Mouse (Mus musculus) kidney, postnatal 25 days (tissue): Measurements from ENCODE around the gene Fahd1.

Source experiments
- DNase-seq, 2 experiments: peaks; one replicate each; pipeline ENCODE4 v3.0.0; 2021; ENCODE audit warnings: mixed read lengths in 2 of 2

Gene Fahd1

DNA sequence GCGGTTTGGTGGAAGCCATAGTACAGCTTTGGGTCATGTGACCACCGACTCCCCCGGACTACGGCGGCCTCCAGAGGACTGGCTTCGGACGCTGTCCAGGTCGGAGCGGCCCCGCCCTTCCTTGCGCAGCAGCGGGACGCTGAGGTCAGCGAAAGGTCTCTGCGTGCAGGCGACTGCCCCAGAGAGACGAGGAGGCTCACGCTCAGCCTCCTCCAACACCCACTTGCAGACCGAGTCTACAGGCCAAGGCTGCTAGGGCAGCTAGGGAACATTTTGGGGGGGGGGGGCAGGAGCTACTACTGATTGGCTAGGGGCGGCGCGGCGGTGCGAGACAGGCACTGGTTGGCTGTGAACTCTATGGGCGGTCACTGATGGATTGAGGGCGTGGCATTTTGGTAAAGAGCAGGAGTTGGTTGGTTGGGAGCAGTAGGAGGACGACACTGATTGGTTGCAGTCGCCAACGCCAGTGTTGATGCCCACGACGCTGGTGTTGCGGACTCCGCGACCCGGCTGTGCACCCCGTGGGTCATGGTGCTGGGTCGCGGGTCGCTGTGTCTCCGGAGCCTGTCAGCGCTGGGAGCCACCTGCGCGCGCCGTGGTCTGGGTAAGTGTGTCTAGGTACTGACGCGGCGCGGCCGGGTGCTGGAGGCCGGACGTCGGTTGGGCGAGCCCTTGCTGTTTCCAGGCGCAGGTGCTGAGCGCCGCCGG, at the start of gene Fahd1:
Fahd1 (minus strand) TSS at position 300 of the 708 bp plus-strand sequence.
- peak; percentile 98 to 99 for DNase-seq

GRCm38 (mm10) chr17:24899153-24899552, 49.0 kb upstream of the Fahd1 start:
- DNase-seq = no peak

- peak in 1 of 2 experiments; percentile 34 for DNase-seq
Observed at GRCm38 (mm10) chr17:24898041-24898854, 48.1 kb upstream of the Fahd1 start.

GRCm38 (mm10) chr17:24897600-24897999, 47.4 kb upstream of the Fahd1 start:
- DNase-seq = peak in 1 of 2 experiments; percentile 39

DNA sequence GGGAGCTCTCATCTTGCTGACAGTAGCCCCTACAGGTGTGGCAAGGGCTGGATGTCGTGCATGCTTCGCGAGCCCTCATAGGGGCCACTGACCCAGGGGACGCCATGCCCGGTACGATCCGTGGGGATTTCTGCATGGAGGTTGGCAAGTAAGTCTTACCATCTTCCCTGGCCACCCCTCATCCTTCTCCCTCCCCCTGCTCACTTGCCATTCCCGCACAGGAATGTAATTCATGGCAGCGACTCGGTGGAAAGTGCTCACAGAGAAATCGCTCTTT, 46.8 kb upstream of the Fahd1 start:
- no peak for DNase-seq

- peak; percentile 89 to 92 for DNase-seq
Observed at GRCm38 (mm10) chr17:24896241-24896992, 46.3 kb upstream of the Fahd1 start, which contains the start of gene Nme3. Gene Nme3 (plus strand): TSS chr17:24896500.

DNA sequence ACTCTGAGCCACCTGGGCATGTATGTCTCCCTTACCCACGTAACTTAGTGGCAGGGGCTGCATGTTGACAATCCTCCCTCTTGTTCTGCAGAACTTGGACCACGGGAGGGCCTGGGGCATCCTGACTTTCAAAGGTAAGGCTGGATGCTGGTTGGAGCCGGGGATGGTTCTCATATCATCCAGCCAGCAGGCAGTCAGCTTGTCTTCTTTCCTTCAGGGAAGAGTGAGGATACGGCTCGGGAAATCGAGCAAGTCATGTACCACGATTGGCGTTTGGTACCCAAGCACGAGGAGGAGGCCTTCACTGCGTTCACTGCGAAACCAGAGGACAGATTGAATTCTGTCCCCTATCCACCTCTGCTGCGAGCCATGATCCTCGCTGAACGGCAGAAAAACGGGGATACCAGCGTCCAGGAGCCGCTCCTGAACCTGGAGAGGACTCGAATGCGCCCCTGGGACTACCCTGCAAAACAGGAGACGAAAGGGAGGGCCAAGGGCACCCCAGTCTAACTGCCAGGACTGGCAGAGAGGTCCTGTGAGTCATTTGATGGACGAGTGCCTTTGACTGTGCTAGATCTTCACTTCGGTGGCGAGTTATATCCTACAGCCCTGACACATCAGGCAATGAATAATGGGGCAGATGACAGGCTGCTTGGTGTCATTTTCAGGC, 45.5 kb upstream of the Fahd1 start:
- DNase-seq = peak in 1 of 2 experiments; percentile 46

DNA sequence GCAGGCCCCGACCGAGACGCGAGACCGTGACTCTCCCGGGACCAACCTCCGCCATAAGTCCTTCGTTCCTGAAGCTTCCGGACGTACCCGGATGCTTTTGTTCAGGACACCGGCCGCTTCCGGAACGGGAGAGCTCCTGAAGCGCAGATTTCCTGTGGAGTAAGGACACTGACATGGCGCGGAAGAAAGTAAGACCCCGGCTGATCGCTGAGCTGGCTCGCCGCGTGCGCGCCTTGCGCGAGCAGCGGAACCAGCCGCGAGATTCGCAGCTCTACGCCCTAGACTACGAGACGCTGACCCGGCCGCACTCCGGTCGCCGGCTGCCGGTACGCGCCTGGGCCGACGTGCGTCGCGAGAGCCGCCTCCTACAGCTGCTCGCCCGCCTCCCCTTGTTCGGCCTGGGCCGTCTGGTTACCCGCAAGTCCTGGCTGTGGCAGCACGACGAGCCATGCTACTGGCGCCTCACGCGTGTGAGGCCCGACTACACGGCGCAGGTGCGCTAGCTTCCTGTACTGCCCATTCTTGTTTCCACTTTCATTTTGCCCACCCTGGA, 44.9 kb upstream of the Fahd1 start, which contains the start of the genes Eme2 and Mrps34:
Eme2 (minus strand) TSS at position 93 of the 553 bp plus-strand sequence.
Mrps34 (plus strand) TSS at position 122 of the 553 bp plus-strand sequence.
- DNase-seq = peak; percentile 86 to 92

DNA sequence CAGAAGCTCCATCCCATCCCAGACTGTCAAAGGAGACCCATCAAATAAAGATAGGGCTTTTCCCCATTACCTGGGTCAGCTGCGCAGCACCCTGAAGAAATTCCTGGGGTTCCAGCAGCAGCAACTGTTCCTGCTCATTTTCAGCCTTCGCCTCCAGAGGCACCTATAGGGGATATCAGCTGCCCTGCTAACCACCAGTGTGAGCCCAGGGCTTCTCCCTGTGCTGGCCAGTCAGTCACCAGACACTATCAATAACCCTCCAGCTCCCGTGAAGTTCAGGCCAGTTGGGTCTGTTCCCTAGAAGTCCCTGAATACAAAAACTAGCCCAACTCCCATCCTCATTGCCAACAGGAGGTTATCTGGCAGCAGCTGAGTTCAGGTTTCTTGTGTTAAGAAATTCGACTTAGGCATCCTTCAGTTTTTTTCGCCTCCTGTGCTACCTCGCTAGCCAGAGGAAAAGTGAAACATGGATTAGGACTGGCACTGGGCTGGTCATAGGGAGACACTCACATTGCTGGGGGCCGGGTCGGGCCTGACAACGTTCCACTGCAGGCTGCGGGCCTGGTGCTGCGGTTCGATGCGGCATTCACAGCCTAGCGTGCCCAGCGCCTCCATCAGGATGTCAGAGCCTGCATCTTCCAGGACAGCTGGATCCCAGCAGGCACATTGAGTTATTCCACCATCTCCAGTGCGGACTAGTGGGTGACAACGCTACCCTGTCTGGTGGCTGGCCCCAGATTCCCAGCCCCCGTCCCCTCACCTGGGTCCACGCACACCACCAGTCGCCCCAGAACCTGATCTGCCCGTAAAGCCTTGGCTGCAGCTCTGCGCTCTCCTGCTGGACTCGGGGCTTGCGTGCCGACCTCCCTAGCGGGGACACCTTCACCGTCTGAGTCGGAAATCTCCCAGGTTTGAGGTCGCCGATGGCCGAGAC, 44.2 kb upstream of the Fahd1 start:
- DNase-seq = peak in 1 of 2 experiments; percentile 60

DNA sequence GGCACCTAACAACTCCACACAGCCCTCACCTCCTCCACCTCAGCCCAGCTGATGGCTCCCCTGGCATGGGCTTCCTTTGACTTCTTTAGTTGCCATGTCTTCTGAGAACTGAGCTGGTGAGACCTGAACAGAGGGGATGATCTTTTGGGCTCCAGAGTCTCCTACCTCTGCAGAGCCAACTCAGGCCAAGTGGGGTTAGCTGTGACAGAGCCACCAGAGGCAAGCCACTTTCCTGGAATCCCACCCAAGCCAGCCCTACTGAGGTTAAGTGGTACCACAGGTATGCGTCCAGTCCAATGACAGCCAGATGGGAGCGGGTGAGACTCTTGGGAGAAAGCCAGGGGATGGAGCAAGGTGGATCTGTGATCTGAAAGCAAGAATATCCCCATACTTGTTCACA, 43.1 kb upstream of the Fahd1 start:
- DNase-seq = peak in 1 of 2 experiments; percentile 39

DNA sequence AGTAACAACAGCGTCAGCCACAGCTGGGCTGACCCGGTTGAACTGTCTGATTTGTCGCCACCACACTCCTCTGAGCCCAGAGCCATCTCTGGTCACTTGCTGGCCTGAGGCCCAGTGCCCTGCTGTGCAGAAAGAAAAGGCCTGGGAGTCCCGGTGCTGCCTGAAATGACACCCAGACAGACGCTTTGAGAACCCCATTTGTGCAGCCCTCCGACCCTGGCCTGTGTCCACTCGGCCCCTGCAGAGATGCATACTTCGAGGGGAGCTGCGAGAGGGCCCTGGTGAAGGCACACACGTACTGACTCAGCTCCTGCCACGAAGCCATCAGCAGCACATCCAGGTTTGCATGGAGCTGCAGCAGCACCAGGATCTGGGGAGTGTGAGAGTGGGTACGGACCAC, 42.6 kb upstream of the Fahd1 start:
- peak in 1 of 2 experiments; percentile 38 for DNase-seq

DNA sequence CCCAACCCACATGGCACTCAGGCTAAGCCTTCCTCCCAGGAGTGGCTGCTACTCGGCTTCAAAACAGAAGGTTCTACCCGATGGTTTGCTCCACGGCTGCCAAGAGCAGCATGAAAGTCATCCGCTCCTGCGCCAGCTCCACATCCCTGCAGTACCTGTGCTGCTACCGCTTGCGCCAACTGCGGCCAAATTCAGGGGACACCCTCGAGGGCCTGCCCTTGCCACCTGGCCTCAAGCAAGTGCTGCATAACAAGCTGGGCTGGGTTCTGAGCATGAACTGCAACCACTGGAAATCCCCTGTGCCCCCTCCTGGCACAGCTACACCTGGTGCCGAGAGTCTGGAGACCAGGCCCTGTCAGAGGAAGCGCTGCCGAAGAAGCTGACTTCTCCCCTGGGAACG, 41.2 kb upstream of the Fahd1 start:
- DNase-seq = peak in 1 of 2 experiments; percentile 64

GRCm38 (mm10) chr17:24890151-24891092, 40.3 kb upstream of the Fahd1 start:
- DNase-seq = peak in 1 of 2 experiments; percentile 44

- DNase-seq = no peak
Observed at GRCm38 (mm10) chr17:24888862-24889261, 38.7 kb upstream of the Fahd1 start.

DNA sequence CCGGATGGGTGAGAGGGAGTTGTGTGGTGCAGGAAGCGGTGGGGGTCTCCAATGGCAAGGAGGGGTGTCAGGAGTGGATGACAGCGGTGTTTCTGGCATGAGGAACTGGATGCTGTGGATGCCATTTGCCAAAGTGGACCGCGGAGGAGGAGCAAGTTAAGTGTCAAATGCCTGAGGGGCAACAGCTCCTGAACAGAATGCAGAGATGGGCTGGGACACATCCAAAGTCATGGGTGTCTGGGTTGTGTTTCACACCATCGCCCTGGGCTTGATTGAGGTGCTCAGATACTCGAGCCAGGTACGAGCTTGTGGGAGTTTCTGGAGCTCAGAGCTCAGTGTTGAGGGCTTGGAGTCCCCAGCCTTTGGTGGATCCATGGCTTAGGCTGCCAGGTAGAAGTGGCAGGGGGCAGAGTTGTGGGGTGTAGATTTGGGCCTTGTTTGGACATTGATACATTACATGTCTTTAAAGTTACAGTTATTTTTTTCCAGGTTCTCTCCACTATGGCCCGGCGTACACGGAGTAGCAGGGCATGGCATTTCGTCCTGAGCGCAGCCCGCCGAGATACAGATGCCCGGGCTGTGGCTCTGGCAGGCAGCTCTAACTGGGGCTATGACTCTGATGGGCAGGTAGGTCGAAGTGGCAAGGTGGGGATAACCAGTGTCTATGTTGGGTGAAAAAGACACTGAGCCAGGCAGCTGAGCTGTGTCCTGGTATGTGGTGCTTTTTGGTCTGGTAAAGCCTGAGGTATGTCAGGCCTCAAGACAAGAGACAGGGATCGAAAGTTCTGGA, 37.3 kb upstream of the Fahd1 start:
- DNase-seq = peak in 1 of 2 experiments; percentile 58

GRCm38 (mm10) chr17:24886932-24887271, 36.7 kb upstream of the Fahd1 start:
- DNase-seq = no peak

DNA sequence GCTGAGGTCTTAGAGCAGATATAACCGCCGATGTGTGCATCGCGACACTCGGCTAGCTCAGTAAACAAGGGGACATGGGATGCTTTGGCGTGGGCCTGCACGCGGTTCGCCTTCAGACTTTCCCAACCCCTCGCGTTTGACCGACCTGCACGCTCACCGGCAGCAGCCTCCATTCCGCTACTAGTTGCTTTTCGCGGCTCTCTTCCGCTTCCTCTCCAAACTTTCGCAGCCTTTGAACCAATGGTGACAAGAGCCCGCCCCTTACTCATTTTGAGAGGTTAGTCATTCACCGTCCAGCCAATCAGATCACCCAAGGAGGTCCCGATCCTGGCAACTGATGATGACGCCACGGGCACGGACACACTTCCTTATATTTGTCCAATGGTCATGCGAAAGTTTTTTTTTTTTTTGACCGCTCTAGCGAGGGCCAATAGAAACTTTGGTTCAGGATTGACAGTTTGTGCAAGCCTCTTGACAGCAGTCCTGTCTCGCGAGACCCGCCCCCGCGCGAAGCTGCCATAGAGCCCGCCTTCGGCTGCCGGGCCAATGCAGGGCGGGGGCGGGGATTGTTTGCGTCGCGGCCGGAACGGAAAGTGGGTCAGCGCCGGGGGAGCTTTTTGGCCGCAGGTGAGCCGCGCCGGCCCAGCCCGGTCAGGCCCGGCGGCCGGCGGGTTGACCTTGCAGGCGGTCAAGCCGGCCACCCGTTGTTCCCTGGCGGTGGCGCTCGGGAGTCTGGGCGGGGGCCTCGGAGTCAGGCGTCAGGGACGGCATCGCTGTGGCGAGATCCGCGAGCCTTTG, 36.2 kb upstream of the Fahd1 start, which contains the start of the genes Nubp2 and Spsb3:
Nubp2 (minus strand) TSS at position 216 of the 798 bp plus-strand sequence.
Spsb3 (plus strand) TSS at position 510 of the 798 bp plus-strand sequence.
- peak; percentile 99 to 100 for DNase-seq
